Mouse (Mus musculus): ENCODE results near the gene Gm49325.
"Not testable (repeated sequence)": the region's sequence is repeated elsewhere in the genome, so short reads cannot be mapped to it uniquely, and the experiment has no call there.

The Gm49325 gene

GRCm38 (mm10) chr10:77682994-77683393 lies 77.0 kb downstream of the Gm49325 start:
- no peak for DNase-seq (ENCODE audit: low read depth, low spot score)

- no peak for DNase-seq (ENCODE audit: low read depth, low spot score)
Measured at GRCm38 (mm10) chr10:77684181-77684580, 78.2 kb downstream of the Gm49325 start.

GRCm38 (mm10) chr10:77685895-77686664 lies 80.1 kb downstream of the Gm49325 start, which contains the start of gene Tspear:
Gene Tspear, plus strand, starts transcription at chr10:77686569.
- no peak for DNase-seq (ENCODE audit: low read depth, low spot score)

- DNase-seq (ENCODE audit: low read depth, low spot score) = no peak
Measured at GRCm38 (mm10) chr10:77687021-77687420, 81.0 kb downstream of the Gm49325 start.

- not testable (repeated sequence) for DNase-seq (ENCODE audit: low read depth, low spot score)
Measured at GRCm38 (mm10) chr10:77690356-77690807, 84.4 kb downstream of the Gm49325 start, which contains the start of gene Gm19402. Gene Gm19402, minus strand, starts transcription at chr10:77690757.
